Mouse (Mus musculus) fibroblast of lung, adult 2 months (primary cell): ENCODE measurements around the gene Olfr402.
"Not testable (repeated sequence)": the region's sequence is repeated elsewhere in the genome, so short reads cannot be mapped to it uniquely, and the experiment has no call there.

ENCODE experiments used
- DNase-seq: peaks from one replicate; pipeline ENCODE4 v3.0.0-alpha.2; 2011; ENCODE audit warnings: low read depth

The Olfr402 gene

DNA sequence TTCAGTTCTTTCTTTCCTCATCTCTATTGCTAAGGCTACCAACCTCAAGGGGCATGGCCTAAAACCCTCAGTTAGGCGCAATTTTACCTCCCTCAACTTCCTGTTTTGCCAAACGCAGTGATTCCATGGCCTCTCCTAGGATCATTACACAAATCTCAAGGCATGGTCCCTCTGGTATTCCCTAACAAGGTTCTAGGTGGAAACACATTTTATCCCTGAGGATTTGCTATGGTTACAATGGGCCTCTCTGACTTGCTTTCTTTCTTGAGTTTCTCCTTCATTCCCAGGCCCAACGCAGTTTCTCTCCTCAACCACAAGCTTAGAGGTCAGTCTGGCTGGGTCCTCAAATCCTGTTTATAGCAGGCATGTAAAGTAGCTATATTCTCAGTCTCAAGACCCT lies at the start of gene Olfr402:
Gene Olfr402 (plus strand): TSS at position 301 of the 400 bp plus-strand sequence.
- no peak for DNase-seq

DNA sequence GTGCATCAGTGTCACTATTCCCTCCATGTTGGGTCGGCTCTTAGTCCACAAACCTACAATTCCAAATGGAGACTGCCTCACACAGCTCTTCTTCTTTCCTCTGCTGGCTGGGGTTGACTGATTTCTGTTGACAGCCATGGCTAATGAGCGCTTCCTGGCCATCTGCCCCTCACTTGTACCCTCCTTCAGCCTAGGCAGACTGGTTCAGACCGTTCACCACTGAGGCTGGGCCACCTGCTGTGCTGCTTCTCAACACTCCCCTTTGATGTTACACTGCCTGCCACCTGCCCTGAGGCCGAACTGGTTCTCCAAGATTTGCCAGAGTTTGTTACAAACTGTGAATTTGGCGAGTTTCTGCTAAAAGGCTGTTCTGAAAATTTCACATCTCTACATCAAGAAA lies 48.3 kb upstream of the Olfr402 start:
- no peak for DNase-seq

DNA sequence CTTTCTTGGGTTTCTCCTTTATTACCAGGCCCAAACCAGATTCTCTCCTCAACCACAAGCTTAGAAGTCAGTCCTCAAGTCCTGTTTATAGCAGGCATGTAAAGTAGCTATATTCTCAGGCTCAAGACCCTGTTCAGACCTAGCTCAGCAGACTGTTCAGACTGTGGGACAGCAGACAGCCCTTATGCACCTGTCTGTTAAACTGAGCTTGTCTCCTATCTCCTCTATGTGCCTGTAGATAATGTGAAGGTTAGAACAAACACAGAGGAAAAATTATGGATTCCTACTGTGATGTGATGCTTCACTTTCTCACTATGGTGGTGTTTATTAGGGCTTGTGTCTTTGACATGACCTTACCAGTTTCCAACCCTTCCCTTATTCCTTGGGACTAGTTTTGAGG lies 39.9 kb upstream of the Olfr402 start, which contains the start of gene Olfr401:
Gene Olfr401 (plus strand): TSS at position 301 of the 400 bp plus-strand sequence.
- no peak for DNase-seq

DNA sequence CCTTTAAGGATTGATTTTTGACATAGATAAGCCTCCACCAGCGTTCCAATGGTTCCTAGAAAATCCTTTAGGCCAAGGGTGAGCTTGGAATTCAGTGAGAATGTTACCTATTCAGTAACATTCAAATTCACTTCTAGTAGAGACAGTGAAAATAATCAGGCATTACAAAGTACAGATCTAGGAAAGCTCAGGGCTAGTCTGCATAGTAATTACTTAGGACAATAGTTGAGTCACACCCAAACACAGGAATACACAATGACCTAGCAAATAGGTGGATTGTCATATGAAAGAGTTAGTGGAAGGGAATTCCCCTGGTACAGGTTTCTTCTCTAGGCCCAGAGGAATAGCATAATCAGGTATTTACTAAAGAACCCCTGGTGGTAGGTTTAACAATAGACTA lies 13.3 kb upstream of the Olfr402 start:
- DNase-seq = not testable (repeated sequence)

DNA sequence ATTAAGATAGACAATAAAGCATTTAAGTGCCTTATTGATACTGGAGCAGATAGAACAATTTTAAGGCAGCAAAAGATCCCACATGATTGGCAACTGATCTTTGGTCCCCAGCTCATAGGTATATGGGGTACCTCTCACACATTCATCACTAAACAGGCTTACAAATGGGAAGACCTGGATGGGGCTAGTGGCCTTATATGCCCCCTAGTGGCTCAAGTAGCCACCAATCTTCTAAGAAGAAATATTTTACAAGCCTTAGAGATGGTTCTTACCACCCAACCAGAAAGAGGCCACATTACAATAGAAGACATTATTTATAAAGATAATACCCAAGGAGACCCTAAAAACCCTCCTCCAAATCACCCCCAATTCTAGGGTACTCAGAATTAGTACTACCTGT lies 7.5 kb upstream of the Olfr402 start:
- DNase-seq = no peak

DNA sequence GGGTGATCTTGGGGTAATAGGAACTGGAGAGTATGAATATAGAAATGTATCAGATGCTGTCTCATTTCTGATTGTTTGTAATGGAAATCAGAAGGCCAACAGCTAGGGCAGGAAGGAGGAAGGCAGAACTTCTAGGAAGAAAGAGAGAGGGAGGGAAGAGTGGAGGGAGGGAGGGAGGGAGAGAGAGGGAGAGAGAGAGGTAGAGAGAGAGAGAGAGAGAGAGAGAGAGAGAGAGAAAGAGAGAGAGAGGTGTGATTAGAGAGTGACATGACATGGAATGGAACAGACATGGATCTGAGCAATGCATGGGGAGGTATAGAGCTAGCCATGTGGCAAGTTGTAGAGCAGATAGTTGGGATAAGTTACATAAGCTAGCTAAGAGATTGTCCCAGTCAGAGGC lies 15.4 kb downstream of the Olfr402 start:
- DNase-seq = no peak

DNA sequence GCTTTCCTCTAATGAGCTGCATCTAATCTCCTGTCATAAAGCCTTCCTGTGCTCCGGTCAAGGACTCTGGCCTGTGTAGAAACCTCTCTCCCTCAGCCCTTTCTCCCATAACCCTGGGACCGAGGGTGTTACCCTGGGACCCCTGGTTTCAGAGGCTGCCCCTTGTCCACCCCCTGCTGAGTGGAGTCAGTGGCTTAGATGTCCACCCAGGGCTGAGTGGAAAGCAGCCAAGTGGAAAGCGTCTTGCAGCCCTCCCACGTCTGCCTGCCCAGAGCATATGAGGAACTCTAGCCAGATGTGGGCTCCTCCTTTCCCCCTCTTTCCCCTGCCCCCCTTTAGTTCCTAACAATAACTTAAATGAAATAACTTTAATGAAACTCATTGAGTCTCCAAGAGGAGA lies 29.8 kb downstream of the Olfr402 start:
- DNase-seq = no peak

DNA sequence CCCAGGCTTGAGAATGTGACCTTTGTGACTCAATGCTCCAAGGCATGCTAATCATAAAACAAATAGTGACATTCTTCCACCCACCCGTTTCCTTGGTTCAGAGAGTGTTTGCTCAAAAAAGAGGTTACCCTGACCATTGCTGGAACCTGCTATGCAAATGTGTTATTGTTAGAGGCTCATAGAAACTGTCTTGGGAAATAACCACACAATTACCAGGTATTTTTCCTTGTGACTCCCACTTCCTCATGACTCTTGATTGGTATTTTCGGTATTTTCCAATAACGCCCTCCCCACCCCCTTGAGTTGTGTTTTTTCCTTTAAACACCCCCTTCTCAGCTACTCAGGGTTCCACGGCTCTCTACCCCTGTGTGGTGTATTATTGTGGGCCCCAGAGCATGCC lies 30.4 kb downstream of the Olfr402 start:
- no peak for DNase-seq

DNA sequence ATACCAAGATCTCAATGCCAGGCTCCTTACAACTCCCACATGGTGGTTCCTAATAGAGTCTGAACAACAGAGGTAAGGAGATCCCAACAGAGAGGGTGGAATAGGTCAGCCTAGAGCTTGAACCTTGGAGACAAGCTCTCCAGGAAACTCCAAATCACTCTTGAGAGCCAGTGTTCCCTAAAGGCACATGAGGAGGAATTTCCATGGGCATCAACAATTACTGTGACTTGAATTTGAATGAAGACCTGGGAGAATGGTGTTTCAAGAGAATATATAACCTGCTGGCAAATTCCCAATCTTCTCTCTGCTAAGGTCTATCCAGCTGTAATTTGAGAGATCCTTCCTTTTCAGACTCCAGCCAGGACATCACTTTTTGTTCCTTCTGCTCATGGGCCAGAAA lies 32.6 kb downstream of the Olfr402 start, which contains the start of gene Olfr403:
Gene Olfr403 (plus strand): TSS at position 301 of the 400 bp plus-strand sequence.
- DNase-seq = no peak
